Mouse (Mus musculus) frontal cortex, postnatal 10 days (tissue): ENCODE measurements around the gene Klhl41.
A peak's percentile ranks its signal among the peaks of the same experiment; 100 is the strongest.

Source experiments
- DNase-seq, 2 experiments: peaks; one replicate each; pipeline ENCODE4 v3.0.0; 2022; ENCODE audit warnings: low spot score in 2 of 2, mixed read lengths in 1 of 2

Gene Klhl41

DNA sequence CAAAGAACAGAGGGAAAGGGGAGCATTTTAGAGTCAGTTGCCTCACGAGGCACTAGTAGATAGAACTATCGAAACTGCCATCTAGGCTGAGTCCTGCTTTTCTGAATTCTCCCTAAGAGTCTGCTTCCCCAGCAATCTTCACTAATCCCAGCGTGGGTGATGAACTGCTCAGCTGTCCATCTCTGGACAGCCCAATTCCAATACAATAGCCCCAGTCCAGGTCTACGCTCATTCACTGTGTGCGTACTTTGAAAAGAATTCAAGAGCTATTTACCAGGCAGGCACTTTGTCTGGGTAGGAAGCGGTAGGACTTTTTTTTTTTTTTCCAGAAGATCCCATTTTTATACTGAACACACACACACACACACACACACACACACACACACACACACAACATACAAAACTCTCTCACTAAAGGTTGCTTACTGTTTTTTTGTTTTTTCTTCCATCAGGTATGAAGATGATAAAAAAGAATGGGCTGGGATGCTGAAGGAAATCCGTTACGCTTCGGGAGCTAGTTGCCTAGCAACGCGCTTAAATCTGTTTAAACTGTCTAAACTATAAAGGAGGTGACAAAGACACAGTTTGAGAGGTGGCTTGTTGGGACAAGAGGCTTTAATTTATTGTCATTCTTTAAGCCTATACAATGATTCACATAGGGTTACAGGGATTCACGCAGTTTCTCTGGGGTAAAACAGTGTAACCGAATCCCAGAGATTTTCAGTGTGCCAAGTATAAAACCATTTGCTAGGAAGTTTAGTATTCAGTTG lies 13.3 kb downstream of the Klhl41 start:
- no peak for DNase-seq

GRCm38 (mm10) chr2:69684488-69684887 lies 14.6 kb downstream of the Klhl41 start:
- DNase-seq, result no peak

GRCm38 (mm10) chr2:69690214-69690613 lies 20.3 kb downstream of the Klhl41 start:
- DNase-seq, result no peak

DNA sequence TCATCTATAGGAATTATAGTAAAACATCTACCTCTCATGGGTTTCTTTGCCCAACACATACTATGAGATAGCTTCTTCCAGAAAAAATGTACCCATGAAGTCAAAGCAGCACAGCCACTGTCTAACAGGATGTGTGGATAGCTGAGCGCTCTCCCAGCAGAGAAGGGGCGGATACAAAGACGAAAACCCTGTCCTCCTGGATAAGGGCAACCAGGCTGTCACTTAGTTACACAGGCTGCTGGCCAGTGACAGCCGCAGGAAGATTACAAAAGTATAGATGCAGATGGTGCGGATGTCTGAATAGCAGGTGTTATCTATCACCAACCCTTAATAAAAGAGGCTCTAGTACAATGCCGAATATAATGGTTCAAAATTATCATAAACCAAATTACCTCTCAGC lies 20.9 kb downstream of the Klhl41 start:
- no peak for DNase-seq

DNA sequence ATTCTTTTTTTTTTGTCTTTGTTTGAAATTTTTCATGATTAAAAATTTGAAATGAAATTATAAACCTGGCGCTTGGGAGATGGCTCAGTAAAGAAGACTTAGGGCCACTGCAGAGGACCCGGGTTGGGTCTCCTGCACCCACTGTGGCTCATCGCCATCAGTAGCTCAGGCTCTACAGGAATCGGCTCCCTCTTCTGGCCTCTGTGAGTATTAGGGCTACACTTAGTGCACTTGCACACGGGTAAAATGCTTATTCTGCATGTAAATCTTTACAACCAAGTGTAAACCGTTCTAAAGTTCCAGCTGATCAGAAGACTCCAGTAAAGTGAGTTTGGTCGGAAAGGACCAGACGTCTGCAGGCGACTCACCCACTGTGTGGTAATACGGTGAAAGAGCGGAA lies 23.6 kb downstream of the Klhl41 start:
- no peak for DNase-seq

DNA sequence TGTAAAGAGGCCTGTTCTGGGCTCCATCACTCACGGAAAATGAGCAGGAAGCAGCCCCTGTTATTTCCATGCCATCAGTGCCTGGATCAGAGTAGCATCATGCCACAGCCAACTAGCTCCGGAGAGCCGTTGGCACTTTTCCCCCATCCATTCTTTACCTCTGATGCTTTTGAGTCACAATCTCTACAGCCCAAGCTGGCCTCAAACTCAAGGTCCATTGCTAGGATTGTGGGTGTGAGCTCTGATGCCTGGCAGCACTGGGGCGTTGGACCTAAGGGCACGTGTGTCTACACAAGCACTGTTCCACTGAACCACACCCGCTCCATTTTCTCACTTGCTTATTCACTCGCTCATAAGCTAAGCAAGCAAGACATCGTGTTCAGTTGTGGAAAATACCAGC lies 30.5 kb downstream of the Klhl41 start:
- DNase-seq, result no peak

DNA sequence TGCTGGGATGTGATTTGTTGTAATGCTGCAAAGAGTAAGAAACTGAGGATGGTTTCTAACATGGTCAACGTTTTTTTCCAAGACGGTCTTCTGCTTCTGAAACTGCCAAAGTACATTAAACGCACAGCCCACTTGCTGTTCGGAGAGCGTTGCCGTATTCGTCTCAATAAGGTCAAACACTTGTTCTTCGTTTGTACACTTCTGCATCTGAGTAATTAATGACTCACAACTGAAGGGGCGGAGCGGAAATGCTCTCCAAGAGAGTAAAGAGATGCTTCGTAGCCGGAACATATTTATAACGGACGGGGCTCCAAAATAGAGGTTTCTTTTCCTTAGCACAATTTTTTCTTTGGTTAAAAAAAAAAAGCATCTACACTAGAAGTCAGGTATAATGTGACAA lies 42.3 kb downstream of the Klhl41 start:
- DNase-seq, result no peak

DNA sequence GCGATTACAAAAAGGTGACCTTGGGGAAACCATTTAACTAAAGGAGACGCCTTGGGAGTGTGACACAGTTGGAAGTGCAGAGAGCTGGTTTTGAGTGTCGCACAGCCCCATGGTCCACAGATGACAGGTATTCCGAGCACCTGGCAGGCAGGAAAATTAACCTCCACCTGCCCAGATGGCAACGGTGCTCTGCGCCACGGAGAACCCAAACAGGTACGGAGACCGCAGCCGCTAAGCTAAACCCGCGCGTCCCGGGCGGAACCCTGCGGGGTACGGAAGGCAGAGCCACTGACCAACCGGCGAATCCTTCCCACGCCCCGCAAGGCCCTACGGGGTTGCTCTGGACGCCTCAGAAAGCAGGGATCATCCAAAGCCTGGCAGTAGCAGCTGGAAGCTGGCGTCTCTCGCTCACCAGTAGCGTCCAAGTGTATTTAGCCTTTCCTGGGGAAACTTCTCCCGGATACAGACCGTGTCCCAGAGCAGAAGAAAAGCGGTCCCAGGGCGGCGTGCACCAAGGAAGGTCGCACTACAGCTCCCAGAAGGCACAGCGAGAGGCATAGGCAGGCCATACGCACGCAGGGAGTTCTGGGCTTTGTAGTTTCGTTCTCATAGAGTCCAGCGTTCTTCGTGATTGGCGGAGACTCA lies 43.2 kb downstream of the Klhl41 start, which contains the start of gene Fastkd1:
Fastkd1 (minus strand) TSS at position 536 of the 645 bp plus-strand sequence.
- DNase-seq, result peak; percentile 79 to 84

GRCm38 (mm10) chr2:69713626-69714014 lies 43.7 kb downstream of the Klhl41 start:
- no peak for DNase-seq

GRCm38 (mm10) chr2:69714126-69714525 lies 44.2 kb downstream of the Klhl41 start:
- no peak for DNase-seq

DNA sequence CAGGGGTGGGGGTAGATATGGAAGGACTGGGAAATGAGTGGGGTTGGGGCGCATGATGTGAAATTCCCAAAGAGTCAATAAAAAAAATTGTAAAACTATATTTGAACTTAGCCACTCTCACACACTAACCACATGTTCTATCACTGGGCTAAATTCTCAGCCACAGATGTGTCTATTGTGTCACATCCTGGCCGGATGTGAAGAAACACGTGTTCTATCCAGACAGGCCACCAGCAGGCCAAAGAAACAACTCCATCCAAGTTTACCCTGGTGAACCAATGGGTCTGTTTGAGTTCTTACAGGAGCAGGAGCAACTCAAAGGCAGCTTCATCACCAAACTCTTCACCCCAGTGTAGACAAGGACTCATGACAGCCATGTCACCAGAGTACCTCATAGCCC lies 46.6 kb downstream of the Klhl41 start:
- no peak for DNase-seq

GRCm38 (mm10) chr2:69719121-69719520 lies 49.2 kb downstream of the Klhl41 start:
- DNase-seq, result no peak

GRCm38 (mm10) chr2:69722273-69722649 lies 52.3 kb downstream of the Klhl41 start, which contains the start of gene Ppig:
TSS of gene Ppig (plus strand) at chr2:69722545.
- no peak for DNase-seq

DNA sequence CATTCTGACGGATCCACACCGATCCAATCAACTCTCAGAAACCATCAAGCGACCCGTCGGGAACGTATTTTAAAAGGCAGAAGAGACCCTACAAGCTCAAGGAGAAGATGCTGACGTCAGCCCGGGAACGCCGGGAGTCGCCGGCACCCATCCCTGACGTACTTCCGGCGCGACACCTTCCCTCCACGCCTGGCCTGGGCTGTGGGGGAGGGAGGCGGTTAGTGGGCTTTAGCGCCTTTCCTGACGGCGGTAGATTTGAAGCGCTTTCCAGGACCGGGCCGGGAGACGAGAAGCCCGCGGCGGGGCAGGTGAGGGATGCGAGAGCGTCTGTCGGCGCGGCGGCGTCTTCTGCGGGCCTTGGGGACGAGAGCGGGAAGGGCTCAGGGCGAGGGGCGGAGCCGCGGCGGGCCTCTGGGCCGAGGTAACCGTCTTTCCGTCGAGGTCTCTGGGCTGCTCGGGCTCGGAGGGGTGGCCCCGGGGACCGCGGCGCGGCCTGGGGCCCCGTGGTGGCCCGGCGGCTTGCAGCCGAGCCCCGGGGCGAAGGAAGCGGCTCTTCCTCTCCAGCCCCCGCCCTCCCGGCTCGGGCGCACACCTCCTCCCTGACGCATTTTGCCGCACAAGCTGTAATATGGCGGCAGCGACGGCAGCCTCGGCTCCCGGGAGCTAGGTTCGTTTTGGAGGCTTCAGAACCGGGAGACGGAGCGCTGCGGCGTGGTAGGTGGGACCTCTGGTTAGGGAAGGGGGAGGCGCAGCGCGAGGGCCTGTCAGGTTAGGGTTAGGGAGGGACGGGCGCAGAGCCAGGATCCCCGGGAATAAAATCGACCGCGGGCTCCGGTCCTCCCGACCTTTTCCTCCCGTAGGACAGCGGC lies 53.0 kb downstream of the Klhl41 start:
- peak; percentile 90 to 94 for DNase-seq

GRCm38 (mm10) chr2:69723519-69723825 lies 53.6 kb downstream of the Klhl41 start:
- DNase-seq, result no peak
